Mouse (Mus musculus) midbrain, embryonic 16.5 days (tissue): ENCODE data around the gene Itga9. TPM values are rescaled to one million over a fixed set of nuclear protein-coding genes. Genes with fewer than 3 reads are reported as not detected.

Experiments used
- ATAC-seq: fragments of 200-750 bp; cut with Nextera tagmentation; 2 replicates; pipeline ENCODE4 v1.8.0; 2017; ENCODE audit warnings: moderate TSS enrichment
- H3K27ac ChIP-seq: fragments of 300-500 bp; sonication (generic); 2 replicates; pipeline ENCODE4 v1.5.1; 2014; ENCODE audit warnings: mild to moderate bottlenecking, low read length, mixed read lengths
- H3K27me3 ChIP-seq: fragments of 300-500 bp; sonication (generic); 2 replicates; pipeline ENCODE4 v1.6.1; 2014; ENCODE audit warnings: low read depth, low read length, mixed read lengths; ENCODE audit not compliant: control insufficient read depth, insufficient read depth
- H3K36me3 ChIP-seq: fragments of 300-500 bp; sonication (generic); 2 replicates; pipeline ENCODE4 v1.6.1; 2014; ENCODE audit warnings: mild to moderate bottlenecking, low read length, moderate library complexity, mixed read lengths; ENCODE audit not compliant: control insufficient read depth, insufficient read depth
- H3K4me1 ChIP-seq: fragments of 300-500 bp; sonication (generic); 2 replicates; pipeline ENCODE4 v1.6.1; 2014; ENCODE audit warnings: mild to moderate bottlenecking, low read length, mixed read lengths; ENCODE audit not compliant: control insufficient read depth, insufficient read depth
- H3K4me2 ChIP-seq: fragments of 300-500 bp; sonication (generic); 2 replicates; pipeline ENCODE4 v1.6.1; 2014; ENCODE audit warnings: mild to moderate bottlenecking, low read length, mixed read lengths
- H3K4me3 ChIP-seq: fragments of 300-500 bp; sonication (generic); 2 replicates; pipeline ENCODE4 v1.5.1; 2014; ENCODE audit warnings: low read depth, mild to moderate bottlenecking, low read length, moderate library complexity, mixed read lengths
- H3K9ac ChIP-seq: fragments of 300-500 bp; sonication (generic); 2 replicates; pipeline ENCODE4 v1.6.1; 2014; ENCODE audit warnings: low read depth, low read length, mixed read lengths
- H3K9me3 ChIP-seq: fragments of 300-500 bp; sonication (generic); replicated peaks from 2 replicates; pipeline ENCODE4 v1.6.1; 2014; ENCODE audit warnings: mild to moderate bottlenecking, low read length, mixed read lengths; ENCODE audit not compliant: control insufficient read depth, poor library complexity, severe bottlenecking
- WGBS: fragments of 180-500 bp; shearing (Covaris S2); extraction: QIAGEN DNeasy Blood & Tissue Kit; methylation state at CpG from one replicate; pipeline ENCODE4 v1.1.7; 2014; 5-methylcytosine and 5-hydroxymethylcytosine counted together
- polyA plus RNA-seq: library from polyadenylated mRNA; unstranded; fragments of >200 nt; fragmentation: Nextera tagmentation; extraction: Ambion mirVana; gene quantifications from 2 replicates; pipeline ENCODE4 v1.2.1, GENCODE M21; 2015

Itga9 gene
- polyA plus RNA-seq, 1 experiment from 2014 or later, result 1.0 TPM

GRCm38 (mm10) chr9:118683507-118683906, 77.0 kb downstream of the Itga9 start:
- no peak overlapping the region for H3K4me2 ChIP-seq
- ATAC-seq, result no peak
- H3K9me3 ChIP-seq, result no peaks in the 10 kb centered on the region
- no peak overlapping the region for H3K27ac ChIP-seq
- no peaks in the 10 kb centered on the region for H3K36me3 ChIP-seq
- H3K4me1 ChIP-seq, result no peaks in the 10 kb centered on the region
- no peak overlapping the region for H3K9ac ChIP-seq
- H3K4me3 ChIP-seq, result no peak overlapping the region
- no peaks in the 10 kb centered on the region for H3K27me3 ChIP-seq
- WGBS, result 92% methylated on average over 7 of the region's 7 CpGs

GRCm38 (mm10) chr9:118684343-118684742, 77.9 kb downstream of the Itga9 start:
- WGBS, result 88% methylated on average over 9 of the region's 9 CpGs
- H3K9ac ChIP-seq, result no peak overlapping the region
- no peaks in the 10 kb centered on the region for H3K9me3 ChIP-seq
- H3K4me2 ChIP-seq, result no peak overlapping the region
- H3K27me3 ChIP-seq, result no peaks in the 10 kb centered on the region
- no peak overlapping the region for H3K27ac ChIP-seq
- no peaks in the 10 kb centered on the region for H3K36me3 ChIP-seq
- H3K4me1 ChIP-seq, result no peaks in the 10 kb centered on the region
- H3K4me3 ChIP-seq, result no peak overlapping the region
- no peak for ATAC-seq

GRCm38 (mm10) chr9:118686166-118686961, 79.9 kb downstream of the Itga9 start:
- H3K4me2 ChIP-seq, result no peak overlapping the region
- no peaks in the 10 kb centered on the region for H3K9me3 ChIP-seq
- no peaks in the 10 kb centered on the region for H3K27me3 ChIP-seq
- no peak overlapping the region for H3K4me3 ChIP-seq
- 82% methylated on average over 9 of the region's 9 CpGs for WGBS
- H3K27ac ChIP-seq, result no peak overlapping the region
- ATAC-seq, result no peak
- no peaks in the 10 kb centered on the region for H3K36me3 ChIP-seq
- H3K9ac ChIP-seq, result no peak overlapping the region
- no peaks in the 10 kb centered on the region for H3K4me1 ChIP-seq

- ATAC-seq, result no peak
- Histone ChIP-seq H3K27me3 (no peaks in the 10 kb centered on the region), H3K4me1 (no peaks in the 10 kb centered on the region), H3K36me3 (no peaks in the 10 kb centered on the region), H3K9me3 (no peaks in the 10 kb centered on the region), H3K4me3 (no peak overlapping the region), H3K9ac (no peak overlapping the region), H3K4me2 (no peak overlapping the region), H3K27ac (no peak overlapping the region)
- WGBS, result 77% methylated on average over 4 of the region's 4 CpGs
Measured at GRCm38 (mm10) chr9:118688248-118688647, 81.8 kb downstream of the Itga9 start.

GRCm38 (mm10) chr9:118688921-118689451, 82.5 kb downstream of the Itga9 start:
- H3K27me3 ChIP-seq, result no peaks in the 10 kb centered on the region
- no peak overlapping the region for H3K27ac ChIP-seq
- H3K4me3 ChIP-seq, result no peak overlapping the region
- H3K9me3 ChIP-seq, result no peaks in the 10 kb centered on the region
- no peak overlapping the region for H3K4me2 ChIP-seq
- no peak overlapping the region for H3K9ac ChIP-seq
- WGBS, result 71% methylated on average over 14 of the region's 14 CpGs
- no peaks in the 10 kb centered on the region for H3K4me1 ChIP-seq
- no peak for ATAC-seq
- no peaks in the 10 kb centered on the region for H3K36me3 ChIP-seq

- 85% methylated on average over 11 of the region's 11 CpGs for WGBS
- Histone ChIP-seq H3K4me3 (no peak overlapping the region), H3K4me2 (no peak overlapping the region), H3K36me3 (no peaks in the 10 kb centered on the region), H3K9me3 (no peaks in the 10 kb centered on the region), H3K27me3 (no peaks in the 10 kb centered on the region), H3K27ac (no peak overlapping the region), H3K4me1 (no peaks in the 10 kb centered on the region), H3K9ac (no peak overlapping the region)
- no peak for ATAC-seq
Measured at GRCm38 (mm10) chr9:118693256-118693655, 86.8 kb downstream of the Itga9 start.

GRCm38 (mm10) chr9:118694420-118694825, 87.9 kb downstream of the Itga9 start:
- Histone ChIP-seq H3K4me2 (no peak overlapping the region), H3K36me3 (no peaks in the 10 kb centered on the region), H3K27me3 (no peaks in the 10 kb centered on the region), H3K9ac (no peak overlapping the region), H3K4me1 (no peaks in the 10 kb centered on the region), H3K4me3 (no peak overlapping the region), H3K9me3 (no peaks in the 10 kb centered on the region), H3K27ac (no peak overlapping the region)
- WGBS, result 69% methylated on average over 8 of the region's 8 CpGs
- ATAC-seq, result no peak

DNA sequence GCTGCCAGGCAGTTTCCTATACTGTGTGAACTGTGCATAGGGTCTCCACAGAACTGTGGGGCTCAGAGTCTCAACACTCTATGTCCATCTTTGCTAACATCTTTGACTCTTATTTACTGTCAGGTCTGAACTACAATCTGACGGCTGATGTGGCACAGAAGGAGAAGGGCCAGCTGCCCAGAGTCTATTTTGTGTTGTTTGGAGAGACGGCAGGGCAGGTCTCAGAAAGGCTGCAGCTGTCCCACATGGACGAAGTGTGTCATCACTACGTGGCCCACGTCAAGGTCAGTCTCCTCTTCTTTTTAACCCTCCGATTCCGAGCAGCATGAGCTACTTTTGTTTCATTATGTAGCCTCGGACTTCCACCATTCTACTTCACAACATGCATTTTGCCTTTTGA, 91.7 kb downstream of the Itga9 start:
- Histone ChIP-seq H3K9me3 (no peaks in the 10 kb centered on the region), H3K27me3 (no peaks in the 10 kb centered on the region), H3K36me3 (no peaks in the 10 kb centered on the region), H3K27ac (no peak overlapping the region), H3K4me3 (no peak overlapping the region), H3K9ac (no peak overlapping the region), H3K4me2 (no peak overlapping the region), H3K4me1 (no peaks in the 10 kb centered on the region)
- no peak for ATAC-seq
- 86% methylated on average over 8 of the region's 8 CpGs for WGBS

DNA sequence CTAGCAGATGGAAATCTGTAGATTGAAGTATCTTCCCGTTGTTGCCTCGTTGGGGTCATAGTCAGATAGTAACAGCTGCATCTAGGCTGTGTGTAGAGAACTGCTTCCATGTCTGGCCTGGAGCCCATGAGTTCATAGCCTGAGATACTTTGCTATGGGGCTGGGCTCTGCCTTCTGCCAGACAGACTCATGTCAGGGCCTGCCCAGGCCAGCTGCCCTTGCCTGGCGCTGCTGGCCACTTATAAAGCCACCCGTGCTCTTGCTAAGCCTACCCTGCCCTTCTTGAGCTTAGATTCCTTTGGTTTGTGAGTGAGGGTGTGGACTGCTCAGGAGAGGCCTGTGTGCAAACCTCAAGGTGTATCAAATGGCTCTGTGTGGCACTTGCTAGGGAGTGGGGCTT, 93.2 kb downstream of the Itga9 start:
- no peaks in the 10 kb centered on the region for H3K27me3 ChIP-seq
- ATAC-seq, result no peak
- no peaks in the 10 kb centered on the region for H3K4me1 ChIP-seq
- no peaks in the 10 kb centered on the region for H3K36me3 ChIP-seq
- H3K4me3 ChIP-seq, result no peak overlapping the region
- 92% methylated on average over 4 of the region's 4 CpGs for WGBS
- no peak overlapping the region for H3K27ac ChIP-seq
- H3K9me3 ChIP-seq, result no peaks in the 10 kb centered on the region
- H3K4me2 ChIP-seq, result no peak overlapping the region
- no peak overlapping the region for H3K9ac ChIP-seq
